Mouse (Mus musculus) monocyte, adult 59 days (primary cell): Measurements from ENCODE around the gene Nudt3. TPM values are rescaled to one million over a fixed set of nuclear protein-coding genes. Genes with fewer than 3 reads are reported as not detected.

Source experiments
- total RNA-seq, 2 experiments: library from RNA; stranded (reverse); gene quantifications; one replicate each; pipeline ENCODE4 v1.2.4; 2023

The Nudt3 gene
- total RNA-seq = 10 to 100 TPM; 67.3 to 69.3 TPM

DNA sequence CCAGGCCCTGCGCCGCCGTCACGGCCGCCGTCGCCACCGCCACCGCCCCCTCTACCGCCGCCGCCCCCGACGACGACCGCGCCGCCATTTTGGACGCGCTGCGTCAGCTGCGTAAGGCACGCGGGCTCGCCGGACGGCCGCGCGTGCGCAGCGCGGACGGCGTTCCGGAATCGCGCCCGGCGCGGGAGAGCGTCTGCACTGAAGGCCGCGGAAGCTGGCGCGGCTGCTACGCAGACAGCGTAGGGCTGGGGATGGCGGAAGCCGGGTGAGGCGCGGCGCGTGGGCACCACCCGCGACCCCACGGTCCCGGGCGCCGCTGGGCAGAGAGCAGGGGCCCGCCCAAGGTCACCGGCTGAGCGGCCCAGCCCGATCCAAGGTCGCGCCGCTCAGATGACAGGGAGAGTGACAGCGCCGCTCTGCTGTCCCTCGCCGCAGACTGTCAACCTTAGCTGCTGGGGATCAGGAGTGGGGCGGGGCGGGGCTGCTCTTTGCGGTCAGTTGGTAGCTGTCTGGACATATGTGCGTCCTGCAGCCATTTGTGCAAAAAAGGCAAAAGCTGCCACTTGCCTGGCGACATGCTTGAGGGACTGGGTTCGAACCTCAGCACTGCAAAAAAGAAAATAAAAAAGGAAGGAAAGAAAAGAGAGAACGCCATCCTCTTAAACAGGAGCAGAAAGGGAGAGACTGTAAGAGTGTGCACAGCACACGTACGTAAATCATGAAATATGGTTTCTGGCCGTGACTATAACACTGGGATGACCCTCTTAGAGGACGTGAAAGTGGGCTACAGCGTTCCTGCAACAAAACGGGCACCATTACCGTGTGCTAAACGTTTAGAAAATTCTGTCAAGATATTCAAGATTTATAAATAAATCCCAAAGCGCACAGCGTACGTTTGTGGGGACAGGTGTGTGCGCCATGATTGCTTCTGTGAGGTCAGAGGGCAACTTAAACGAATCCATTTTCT, at the start of gene Nudt3:
Gene Nudt3, minus strand, starts transcription at position 136 of the 967 bp plus-strand sequence.

DNA sequence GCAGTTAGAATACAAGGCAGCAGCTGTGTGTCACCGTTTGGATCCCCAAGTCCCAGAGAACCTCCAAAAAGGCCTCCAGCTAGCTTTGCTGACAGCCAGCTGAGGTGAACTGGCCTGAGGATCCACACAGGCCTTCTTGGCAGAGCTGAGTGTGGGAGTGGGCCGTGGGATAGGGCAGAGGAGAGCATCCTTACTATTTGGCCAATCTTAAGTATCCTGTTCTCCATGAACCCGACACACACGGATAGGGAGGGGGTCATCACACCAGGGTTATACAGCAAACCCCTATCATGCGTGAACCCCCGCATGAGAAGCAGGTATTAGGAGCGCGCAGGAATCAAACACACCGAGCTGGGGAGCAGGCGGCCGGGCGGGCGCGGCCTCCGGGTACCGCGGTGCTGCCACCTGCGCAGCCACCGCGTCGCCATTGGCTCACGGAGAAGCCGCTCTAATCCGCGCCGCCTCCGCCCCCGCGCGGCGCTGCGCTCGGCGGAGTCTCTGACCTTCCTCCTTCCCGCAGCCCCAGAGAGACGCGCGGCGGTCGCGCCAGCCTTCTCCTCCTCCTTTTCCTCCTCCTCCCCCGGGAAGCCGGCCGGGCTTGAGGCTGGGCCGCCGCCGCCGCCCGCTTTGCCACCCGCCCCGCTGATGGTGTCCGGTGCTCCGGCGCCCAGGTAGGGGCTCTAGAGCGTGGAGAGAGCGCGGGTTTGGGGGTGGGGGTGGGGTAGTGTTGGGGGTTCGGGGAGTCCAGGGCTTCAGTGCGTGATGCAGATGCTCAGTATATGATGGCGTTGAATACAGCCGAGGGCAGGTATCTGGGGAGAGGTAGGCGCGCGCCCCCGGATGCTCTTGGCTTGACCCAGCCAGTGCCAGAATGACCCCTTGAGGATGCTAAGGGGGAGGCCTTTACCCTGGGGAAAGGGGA, 32.1 kb upstream of the Nudt3 start, which contains the start of gene Pacsin1:
Gene Pacsin1, plus strand, starts transcription at position 421 of the 922 bp plus-strand sequence.

DNA sequence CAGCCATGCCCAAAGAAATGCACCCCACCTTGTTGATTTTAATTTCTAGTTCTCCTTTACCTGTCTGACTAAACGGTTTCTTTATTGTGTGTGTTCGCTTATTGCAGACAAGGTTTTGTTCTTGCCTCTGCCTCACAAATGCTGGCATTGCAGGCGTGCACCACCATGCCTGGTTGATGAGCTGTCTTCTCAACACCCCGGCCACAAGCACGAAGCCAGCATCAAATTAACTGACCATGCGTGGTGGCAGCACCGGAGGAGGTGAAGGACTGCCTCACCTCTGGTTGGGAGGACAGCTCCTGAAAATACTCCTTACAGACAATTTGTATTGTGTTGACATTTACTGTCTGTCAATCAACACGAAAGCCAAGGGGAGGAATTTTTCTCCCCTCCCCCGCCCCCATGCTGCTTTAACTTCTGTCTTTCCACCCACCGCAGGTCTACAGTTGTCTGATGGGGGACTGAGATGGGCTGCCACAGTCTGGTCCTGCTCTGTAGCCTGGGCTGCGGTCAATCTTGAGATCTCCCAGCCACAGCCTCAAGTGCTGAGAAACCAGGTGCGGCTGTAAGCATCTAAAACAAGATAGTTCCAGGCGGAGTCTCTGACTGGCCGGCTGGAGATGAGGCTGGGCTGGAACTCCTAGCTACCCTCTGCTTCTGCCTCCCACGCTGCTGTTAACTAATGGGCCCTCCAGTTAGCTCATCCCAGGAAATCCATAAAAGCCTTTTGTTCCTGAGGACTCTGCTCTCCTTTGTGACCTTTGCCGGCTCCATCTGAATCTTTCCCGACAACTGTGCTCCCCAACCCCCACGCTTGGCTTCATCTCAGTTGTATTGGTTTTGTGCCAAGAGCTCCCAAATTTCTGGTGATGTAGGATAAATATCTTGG, 13.1 kb upstream of the Nudt3 start, which contains the start of gene Rps10:
Gene Rps10, minus strand, starts transcription at position 538 of the 889 bp plus-strand sequence.

DNA sequence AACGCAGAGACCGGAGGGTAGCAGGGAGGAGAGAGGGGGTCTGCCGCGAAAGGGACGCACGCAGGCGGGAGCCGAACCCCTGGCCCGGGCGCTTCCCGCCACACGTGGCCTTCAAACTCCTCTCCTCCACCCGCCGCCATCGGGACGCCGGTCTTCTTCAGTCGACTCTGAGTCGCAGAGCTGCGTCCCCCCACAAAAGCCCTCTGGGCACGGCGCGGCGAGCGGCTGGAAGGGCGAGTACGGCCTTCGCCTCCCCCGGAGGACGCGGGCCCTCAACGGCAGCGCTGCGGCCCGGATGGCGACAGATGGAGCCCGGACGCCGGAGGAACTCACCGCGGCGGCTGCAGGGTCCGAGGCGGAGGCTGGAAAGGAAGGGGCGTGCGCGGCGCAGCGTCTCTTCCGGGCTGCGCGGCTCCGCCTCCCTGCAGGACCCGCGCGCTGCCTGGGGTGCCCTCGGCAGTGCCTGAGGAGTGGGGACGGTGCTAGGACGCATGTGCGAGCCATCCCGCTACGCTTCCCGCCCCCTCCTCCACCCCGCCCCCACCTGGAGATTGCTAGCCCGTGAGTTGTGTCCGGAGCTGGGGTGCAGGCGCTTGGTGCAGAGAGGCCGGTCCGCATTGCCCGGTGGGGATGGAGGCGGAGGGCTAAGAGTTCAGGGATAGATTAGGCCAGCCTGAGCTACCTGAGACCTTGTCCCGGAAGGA, 11.7 kb upstream of the Nudt3 start, which contains the start of gene RPS10-NUDT3:
Gene RPS10-NUDT3, minus strand, starts transcription at position 352 of the 704 bp plus-strand sequence.

DNA sequence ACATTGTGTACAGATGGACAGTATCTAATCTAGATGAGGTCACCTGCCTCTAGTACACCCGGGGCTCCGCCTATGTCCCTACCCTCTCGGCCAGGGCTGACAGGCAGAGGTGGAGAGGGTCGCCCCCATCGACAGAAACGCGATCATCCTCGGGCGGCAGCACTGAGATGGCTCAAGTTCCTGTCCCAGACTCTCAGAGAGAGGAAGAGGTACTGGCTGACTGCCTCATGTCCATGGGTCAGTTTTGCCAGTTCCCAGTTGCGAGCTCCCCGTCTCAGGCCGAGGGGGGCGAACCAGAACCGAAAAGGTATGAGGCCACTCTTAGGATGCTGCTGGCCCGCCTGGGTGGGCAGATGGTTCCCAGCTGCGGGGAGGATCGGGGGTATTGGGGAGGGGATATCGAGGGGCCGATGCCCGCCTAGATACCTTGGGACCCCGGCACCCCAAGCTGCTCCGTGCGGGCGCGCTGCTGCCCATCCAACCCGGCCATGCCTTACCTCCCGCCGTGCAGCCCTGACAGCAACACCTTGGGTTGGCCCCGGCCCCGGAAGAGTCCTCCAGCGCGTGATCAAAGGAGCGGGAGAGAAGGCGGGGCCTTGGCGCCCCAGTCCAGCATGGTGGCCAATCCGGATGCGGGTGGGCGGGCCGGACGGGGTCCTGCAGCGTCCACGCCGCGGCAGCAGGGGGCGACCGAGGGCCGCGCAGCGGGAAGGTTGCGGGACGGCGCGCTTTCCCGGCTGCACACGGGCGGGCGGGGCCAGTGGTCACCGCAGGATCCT, 57.9 kb downstream of the Nudt3 start, which contains the start of gene AI413582:
Gene AI413582, minus strand, starts transcription at position 594 of the 779 bp plus-strand sequence.

DNA sequence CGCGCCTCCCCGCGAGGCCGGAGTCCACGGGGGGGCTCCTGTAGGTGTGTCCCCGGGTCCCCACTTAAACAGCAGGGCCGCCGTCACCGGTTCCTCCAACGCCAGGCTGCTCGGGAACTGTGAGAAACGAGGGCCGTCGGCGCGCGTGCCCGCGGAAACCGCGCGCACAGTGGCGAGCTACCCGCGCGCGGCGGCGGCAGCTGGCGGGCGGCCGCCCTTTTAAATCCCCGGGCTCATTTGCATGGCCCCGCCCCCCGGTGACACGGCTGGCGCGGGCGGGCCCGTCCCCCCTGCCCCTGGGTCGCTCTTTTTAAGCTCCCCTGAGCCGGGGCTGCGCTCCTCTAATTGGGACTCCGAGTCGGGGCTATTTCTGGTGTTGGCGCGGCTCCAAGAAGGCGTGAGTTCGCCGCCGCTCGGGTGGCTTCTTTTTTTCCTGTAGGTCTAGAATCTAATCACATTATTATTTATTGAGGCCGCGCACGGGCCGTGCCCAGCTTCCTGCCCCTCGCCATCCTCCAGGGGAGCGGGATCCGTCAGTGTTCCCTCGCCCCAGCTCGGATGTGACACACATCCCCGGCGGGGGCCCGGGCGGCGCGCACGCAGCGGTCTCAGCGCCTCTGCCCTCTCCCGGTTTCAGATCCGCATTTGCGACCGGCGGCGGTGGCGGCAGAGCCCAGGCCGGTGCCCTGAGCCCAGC, 66.8 kb downstream of the Nudt3 start, which contains the start of gene Hmga1:
Gene Hmga1, plus strand, starts transcription at position 183 of the 697 bp plus-strand sequence.

Other genes with a start within 250 kb of the Nudt3 start
- gene Grm4, start 102.1 kb downstream of the Nudt3 start, total RNA-seq = not detected
- gene Hmga1, start 67.0 kb downstream of the Nudt3 start, total RNA-seq = 10 to 100 TPM; 68.4 to 74.6 TPM
- gene AI413582, start 57.7 kb downstream of the Nudt3 start, total RNA-seq = 10 to 100 TPM; 58.2 to 66.1 TPM
- not detected for gene RPS10-NUDT3, start 11.7 kb upstream of the Nudt3 start, total RNA-seq
- 1,000 to 10,000 TPM; 1,302 to 1,408 TPM for gene Rps10, start 13.2 kb upstream of the Nudt3 start, total RNA-seq
- gene Pacsin1, start 32.0 kb upstream of the Nudt3 start, total RNA-seq = under 1 TPM; 0.34 to 0.55 TPM
- gene Spdef, start 105.5 kb upstream of the Nudt3 start, total RNA-seq = not detected
- gene D17Wsu92e, start 197.2 kb upstream of the Nudt3 start, total RNA-seq = 100 to 1,000 TPM; 100 to 106 TPM
- gene Snrpc, start 214.7 kb upstream of the Nudt3 start, total RNA-seq = 10 to 100 TPM; 59.7 to 61.3 TPM
- 10 to 100 TPM; 11.2 to 12.4 TPM for gene Uhrf1bp1, start 232.9 kb upstream of the Nudt3 start, total RNA-seq